Mouse (Mus musculus): Measurements from ENCODE around the gene Ogfrl1. TPM values are rescaled to one million over a fixed set of nuclear protein-coding genes. Genes with fewer than 3 reads are reported as not detected.

The Ogfrl1 gene
- polyA plus RNA-seq, 1 experiment from 2014 or later = 4.4 TPM

DNA sequence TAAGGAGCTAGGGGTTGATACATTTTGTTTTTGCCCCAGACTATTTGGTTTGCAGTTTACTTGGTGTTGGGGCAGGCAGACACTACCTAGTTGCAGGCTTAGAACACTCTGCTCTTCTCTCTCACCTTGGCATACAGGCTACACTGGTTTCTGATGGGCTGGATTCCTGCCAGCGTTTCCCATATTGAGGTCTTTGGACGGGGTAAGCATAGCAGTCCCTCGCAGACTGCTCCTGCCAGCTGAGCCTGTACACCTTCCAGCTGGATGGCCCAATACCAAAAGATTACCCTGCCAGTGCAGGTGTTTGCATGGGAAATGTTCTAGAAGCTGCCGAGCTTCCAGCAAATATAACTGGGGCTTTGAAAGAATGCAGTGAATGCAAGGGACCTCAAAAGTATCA is 45.8 kb downstream of the Ogfrl1 start:
- no peak for TF ChIP-seq CTCF (IDR thresholded peaks at IDR 0.05; ENCODE audit: low read depth)
- TF ChIP-seq EP300 (optimal IDR thresholded peaks at IDR 0.05) = no peak
- WGBS = 39% methylated on average over 4 of the region's 4 CpGs
- no peak overlapping the region for H3K4me2 ChIP-seq (replicated peaks; ENCODE audit: low read depth)
- H3K9me3 ChIP-seq (ENCODE audit: control insufficient read depth, low read length) = no peaks in the 10 kb centered on the region
- no peaks in the 10 kb centered on the region for H3K27me3 ChIP-seq (ENCODE audit: control insufficient read depth, insufficient read depth, low read length)
- no peaks in the 10 kb centered on the region for H3K4me1 ChIP-seq (replicated peaks; ENCODE audit: control insufficient read depth, insufficient read depth)
- no peak overlapping the region for H3K27ac ChIP-seq (replicated peaks)
- no peak overlapping the region for H3K9ac ChIP-seq (ENCODE audit: low read length)
- DNase-seq (ENCODE audit: low spot score) (no peak), ATAC-seq (ENCODE audit: low FRiP score, low TSS enrichment) (no peak)
- no peaks in the 10 kb centered on the region for H3K36me3 ChIP-seq (ENCODE audit: control insufficient read depth, insufficient read depth, low read length)
- no peak overlapping the region for H3K4me3 ChIP-seq (ENCODE audit: low read depth, low read length)

DNA sequence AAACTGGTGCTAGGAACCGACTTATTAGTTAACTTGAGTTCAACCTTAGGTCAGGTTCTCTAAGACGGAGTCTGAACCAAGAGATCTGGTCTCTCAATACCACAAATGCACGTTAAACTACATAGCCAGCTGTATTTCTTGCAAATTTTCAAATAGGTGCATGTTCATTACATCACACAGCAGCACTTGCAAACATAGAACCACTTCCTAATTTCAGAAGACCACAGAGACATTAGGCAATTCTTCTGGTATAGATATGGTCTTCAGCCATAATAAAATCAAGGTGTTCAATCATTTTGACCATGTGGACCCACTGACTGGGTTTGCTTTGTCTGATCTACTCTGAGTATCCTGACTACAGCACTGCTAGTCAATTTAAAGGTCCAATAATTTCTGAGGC is 51.9 kb downstream of the Ogfrl1 start:
- Histone ChIP-seq H3K27ac (replicated peaks) (no peak overlapping the region), H3K4me2 (replicated peaks; ENCODE audit: low read depth) (no peak overlapping the region), H3K4me3 (ENCODE audit: low read depth, low read length) (no peak overlapping the region), H3K9ac (ENCODE audit: low read length) (no peak overlapping the region), H3K4me1 (replicated peaks; ENCODE audit: control insufficient read depth, insufficient read depth) (no peaks in the 10 kb centered on the region), H3K9me3 (ENCODE audit: control insufficient read depth, low read length) (no peaks in the 10 kb centered on the region), H3K36me3 (ENCODE audit: control insufficient read depth, insufficient read depth, low read length) (no peaks in the 10 kb centered on the region), H3K27me3 (ENCODE audit: control insufficient read depth, insufficient read depth, low read length) (no peaks in the 10 kb centered on the region)
- TF ChIP-seq CTCF (IDR thresholded peaks at IDR 0.05; ENCODE audit: low read depth) = no peak
- ATAC-seq (ENCODE audit: low FRiP score, low TSS enrichment) (no peak), DNase-seq (ENCODE audit: low spot score) (no peak)
- 80% methylated on average over 3 of the region's 3 CpGs for WGBS

- no peak for ATAC-seq (ENCODE audit: low FRiP score, low TSS enrichment)
- WGBS = 63% methylated on average over 4 of the region's 4 CpGs
- TF ChIP-seq EP300 (optimal IDR thresholded peaks at IDR 0.05) = no peak
- no peak for TF ChIP-seq CTCF (IDR thresholded peaks at IDR 0.05; ENCODE audit: low read depth)
Measured at GRCm38 (mm10) chr1:23342864-23343263, 54.7 kb downstream of the Ogfrl1 start.

GRCm38 (mm10) chr1:23342224-23342623 is 55.3 kb downstream of the Ogfrl1 start:
- Histone ChIP-seq H3K9me3 (ENCODE audit: control insufficient read depth, low read length) (no peaks in the 10 kb centered on the region), H3K4me2 (replicated peaks; ENCODE audit: low read depth) (no peak overlapping the region), H3K9ac (ENCODE audit: low read length) (no peak overlapping the region), H3K27ac (replicated peaks) (no peak overlapping the region), H3K4me1 (replicated peaks; ENCODE audit: control insufficient read depth, insufficient read depth) (no peaks in the 10 kb centered on the region), H3K36me3 (ENCODE audit: control insufficient read depth, insufficient read depth, low read length) (no peaks in the 10 kb centered on the region), H3K4me3 (ENCODE audit: low read depth, low read length) (no peak overlapping the region), H3K27me3 (ENCODE audit: control insufficient read depth, insufficient read depth, low read length) (no peaks in the 10 kb centered on the region)
- TF ChIP-seq EP300 (optimal IDR thresholded peaks at IDR 0.05) (no peak), CTCF (IDR thresholded peaks at IDR 0.05; ENCODE audit: low read depth) (no peak)
- ATAC-seq (ENCODE audit: low FRiP score, low TSS enrichment) = no peak
- WGBS = 87% methylated on average over 3 of the region's 3 CpGs
- no peak for DNase-seq (ENCODE audit: low spot score)

More at GRCm38 (mm10) chr1:23342864-23343263, 54.7 kb downstream of the Ogfrl1 start:
- Histone ChIP-seq H3K4me3 (ENCODE audit: low read depth, low read length) (no peak overlapping the region), H3K36me3 (ENCODE audit: control insufficient read depth, insufficient read depth, low read length) (no peaks in the 10 kb centered on the region), H3K9me3 (ENCODE audit: control insufficient read depth, low read length) (no peaks in the 10 kb centered on the region), H3K4me1 (replicated peaks; ENCODE audit: control insufficient read depth, insufficient read depth) (no peaks in the 10 kb centered on the region), H3K9ac (ENCODE audit: low read length) (no peak overlapping the region), H3K27ac (replicated peaks) (no peak overlapping the region), H3K4me2 (replicated peaks; ENCODE audit: low read depth) (no peak overlapping the region), H3K27me3 (ENCODE audit: control insufficient read depth, insufficient read depth, low read length) (no peaks in the 10 kb centered on the region)
- DNase-seq (ENCODE audit: low spot score) = no peak

DNA sequence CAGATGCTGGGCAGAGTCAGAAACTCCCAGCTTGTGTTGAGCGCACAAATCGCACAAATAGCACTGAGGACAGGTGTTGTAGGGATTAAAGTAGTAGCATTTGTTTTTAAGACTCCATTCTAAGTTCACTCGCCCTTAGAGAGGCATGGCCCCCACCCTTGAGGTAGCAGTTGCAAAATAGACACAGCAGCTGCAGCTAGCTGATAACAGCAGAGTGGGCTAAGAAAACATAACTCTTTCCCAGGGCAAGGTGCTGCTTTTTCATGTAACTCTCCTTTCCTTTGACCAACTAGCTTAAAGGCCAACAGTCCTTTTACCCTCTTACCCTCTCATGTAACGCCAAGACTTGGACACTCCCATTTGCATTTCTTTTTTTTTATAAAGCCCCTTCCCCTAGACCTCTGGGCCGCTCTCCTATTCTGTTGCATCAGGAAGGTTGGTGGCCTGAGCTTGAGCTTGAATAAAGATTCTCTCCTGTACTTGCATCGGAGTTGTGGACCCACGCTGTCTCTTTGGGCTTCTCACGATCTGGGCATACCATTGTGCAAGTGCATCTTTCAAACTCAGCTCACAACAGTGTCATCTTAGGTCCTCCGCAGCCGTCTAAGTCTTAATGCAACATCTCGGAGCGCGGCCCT is 61.7 kb downstream of the Ogfrl1 start:
- ATAC-seq (ENCODE audit: low FRiP score, low TSS enrichment) (no peak), DNase-seq (ENCODE audit: low spot score) (no peak)
- TF ChIP-seq EP300 (optimal IDR thresholded peaks at IDR 0.05) (no peak), CTCF (IDR thresholded peaks at IDR 0.05; ENCODE audit: low read depth) (no peak)
- Histone ChIP-seq H3K9ac (ENCODE audit: low read length) (no peak overlapping the region), H3K4me3 (ENCODE audit: low read depth, low read length) (no peak overlapping the region), H3K4me2 (replicated peaks; ENCODE audit: low read depth) (no peak overlapping the region), H3K4me1 (replicated peaks; ENCODE audit: control insufficient read depth, insufficient read depth) (no peaks in the 10 kb centered on the region), H3K9me3 (ENCODE audit: control insufficient read depth, low read length) (no peaks in the 10 kb centered on the region), H3K27ac (replicated peaks) (no peak overlapping the region), H3K36me3 (ENCODE audit: control insufficient read depth, insufficient read depth, low read length) (no peaks in the 10 kb centered on the region), H3K27me3 (ENCODE audit: control insufficient read depth, insufficient read depth, low read length) (no peaks in the 10 kb centered on the region)
- WGBS = 76% methylated on average over 13 of the region's 13 CpGs

DNA sequence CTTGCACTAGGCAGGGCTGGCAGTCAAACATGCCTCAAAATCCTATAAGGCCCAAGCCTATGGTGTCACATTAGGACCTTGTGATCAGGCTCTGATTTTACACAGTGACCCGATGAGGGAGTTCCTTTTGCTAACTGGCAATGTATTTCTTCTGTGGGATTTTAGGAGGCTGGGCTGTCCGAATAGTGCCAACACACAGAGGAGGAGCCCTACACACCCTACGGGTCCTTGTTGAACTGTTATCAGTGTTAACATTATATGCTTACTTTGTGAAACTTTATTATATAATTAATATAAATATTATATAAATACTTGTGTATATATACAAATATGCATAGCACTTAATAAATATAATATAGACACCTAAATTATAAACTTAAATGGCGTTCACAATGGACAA is 62.5 kb downstream of the Ogfrl1 start:
- WGBS = 81% methylated on average over 4 of the region's 4 CpGs

More for the DNA sequence above, 62.5 kb downstream of the Ogfrl1 start:
- Histone ChIP-seq H3K4me2 (replicated peaks; ENCODE audit: low read depth) (no peak overlapping the region), H3K4me1 (replicated peaks; ENCODE audit: control insufficient read depth, insufficient read depth) (no peaks in the 10 kb centered on the region), H3K4me3 (ENCODE audit: low read depth, low read length) (no peak overlapping the region), H3K36me3 (ENCODE audit: control insufficient read depth, insufficient read depth, low read length) (no peaks in the 10 kb centered on the region), H3K9ac (ENCODE audit: low read length) (no peak overlapping the region), H3K9me3 (ENCODE audit: control insufficient read depth, low read length) (no peaks in the 10 kb centered on the region), H3K27me3 (ENCODE audit: control insufficient read depth, insufficient read depth, low read length) (no peaks in the 10 kb centered on the region), H3K27ac (replicated peaks) (no peak overlapping the region)
- TF ChIP-seq CTCF (IDR thresholded peaks at IDR 0.05; ENCODE audit: low read depth) (no peak), EP300 (optimal IDR thresholded peaks at IDR 0.05) (no peak)
- DNase-seq (ENCODE audit: low spot score) (no peak), ATAC-seq (ENCODE audit: low FRiP score, low TSS enrichment) (no peak)

All from stomach, postnatal 0 days (tissue).